Mouse (Mus musculus) heart, postnatal 0 days (tissue): ENCODE results near the gene Rbfox2. TPM values are rescaled to one million over a fixed set of nuclear protein-coding genes. Genes with fewer than 3 reads are reported as not detected.
"Not testable (repeated sequence)": the region's sequence is repeated elsewhere in the genome, so short reads cannot be mapped to it uniquely, and the experiment has no call there.

Experiments
- ATAC-seq: fragments of 200-750 bp; cut with Nextera tagmentation; 2 replicates; pipeline ENCODE4 v1.8.0; 2017; ENCODE audit warnings: low read depth, moderate number of reproducible peaks, moderate library complexity; ENCODE audit not compliant: insufficient read depth
- DNase-seq: peaks from one replicate; pipeline ENCODE4 v3.0.0-alpha.2; 2016; ENCODE audit warnings: low spot score
- H3K27ac ChIP-seq: fragments of 300-500 bp; sonication (generic); 2 replicates; pipeline ENCODE4 v1.5.1; 2014; ENCODE audit warnings: low read depth, mild to moderate bottlenecking
- H3K27me3 ChIP-seq: fragments of 300-500 bp; sonication (generic); 2 replicates; pipeline ENCODE4 v1.6.1; 2014; ENCODE audit warnings: low read length, mixed read lengths; ENCODE audit not compliant: control insufficient read depth, insufficient read depth
- H3K36me3 ChIP-seq: fragments of 300-500 bp; sonication (generic); replicated peaks from 2 replicates; pipeline ENCODE4 v1.6.1; 2014; ENCODE audit warnings: low read length, mixed read lengths; ENCODE audit not compliant: control insufficient read depth, insufficient read depth
- H3K4me1 ChIP-seq: fragments of 300-500 bp; sonication (generic); 2 replicates; pipeline ENCODE4 v1.6.1; 2014; ENCODE audit warnings: antibody characterized with exemption; ENCODE audit not compliant: control insufficient read depth, insufficient read depth
- H3K4me2 ChIP-seq: fragments of 300-500 bp; sonication (generic); 2 replicates; pipeline ENCODE4 v1.6.1; 2014; ENCODE audit warnings: low read depth, mild to moderate bottlenecking, low read length, moderate library complexity
- H3K4me3 ChIP-seq: fragments of 300-500 bp; sonication (generic); 2 replicates; pipeline ENCODE4 v1.5.1; 2014; ENCODE audit warnings: low read depth, low read length
- H3K9ac ChIP-seq: fragments of 300-500 bp; sonication (generic); replicated peaks from 2 replicates; pipeline ENCODE4 v1.6.1; 2014; ENCODE audit warnings: low read depth, low read length, mixed read lengths
- H3K9me3 ChIP-seq: fragments of 300-500 bp; sonication (generic); replicated peaks from 2 replicates; pipeline ENCODE4 v1.6.1; 2016; ENCODE audit warnings: low read length; ENCODE audit not compliant: control insufficient read depth
- CTCF ChIP-seq: IDR thresholded peaks from 2 replicates; pipeline ENCODE4 v1.5.1; 2016; ENCODE audit warnings: antibody characterized with exemption, control low read depth, low read depth
- EP300 ChIP-seq: IDR thresholded peaks from 2 replicates; pipeline ENCODE4 v1.6.1; 2016; ENCODE audit warnings: antibody characterized with exemption, low read depth
- WGBS: fragments of 180-500 bp; shearing (Covaris S2); extraction: QIAGEN DNeasy Blood & Tissue Kit; methylation state at CpG from one replicate; pipeline ENCODE4 v1.1.7; 2014; 5-methylcytosine and 5-hydroxymethylcytosine counted together
- polyA plus RNA-seq: library from polyadenylated mRNA; unstranded; fragments of >200 nt; fragmentation: Nextera tagmentation; extraction: Ambion mirVana; gene quantifications from 2 replicates; pipeline ENCODE4 v1.2.1, GENCODE M21; 2015
- total RNA-seq: library from RNA; depleted of rRNA; stranded (reverse); fragments of >200 nt; gene quantifications from 2 replicates; pipeline ENCODE4 v1.2.3, GENCODE M21; 2014; ENCODE audit warnings: low replicate concordance

The Rbfox2 gene
- total and polyA plus RNA-seq, 2 experiments from 2014 or later = 49.1 to 143 TPM

GRCm38 (mm10) chr15:77066233-77066632 is 240.6 kb downstream of the Rbfox2 start:
- H3K4me2 ChIP-seq = no peak overlapping the region
- H3K27me3 ChIP-seq = no peaks in the 10 kb centered on the region
- H3K9me3 ChIP-seq = no peaks in the 10 kb centered on the region
- no peak for ATAC-seq
- 35% methylated on average over 6 of the region's 6 CpGs for WGBS
- no peaks in the 10 kb centered on the region for H3K36me3 ChIP-seq
- TF ChIP-seq EP300 (no peak), CTCF (no peak)
- DNase-seq = no peak
- no peak overlapping the region for H3K4me3 ChIP-seq
- no peak overlapping the region for H3K9ac ChIP-seq
- H3K27ac ChIP-seq = no peak overlapping the region
- H3K4me1 ChIP-seq = peaks cover 3% of the 10 kb centered on the region; the same call in 1 of the 2 replicates

GRCm38 (mm10) chr15:77065259-77065852 is 241.4 kb downstream of the Rbfox2 start:
- Histone ChIP-seq H3K4me1 (peaks cover 3% of the 10 kb centered on the region; the same call in 1 of the 2 replicates), H3K9me3 (no peaks in the 10 kb centered on the region), H3K27me3 (no peaks in the 10 kb centered on the region), H3K4me3 (no peak overlapping the region), H3K9ac (no peak overlapping the region), H3K36me3 (no peaks in the 10 kb centered on the region), H3K27ac (no peak overlapping the region), H3K4me2 (no peak overlapping the region)
- DNase-seq = no peak
- TF ChIP-seq EP300 = no peak
- TF ChIP-seq CTCF = no peak
- 81% methylated on average over 6 of the region's 6 CpGs for WGBS
- no peak for ATAC-seq

- Histone ChIP-seq H3K27me3 (no peaks in the 10 kb centered on the region), H3K9ac (no peak overlapping the region), H3K27ac (no peak overlapping the region), H3K4me1 (no peaks in the 10 kb centered on the region), H3K4me3 (no peak overlapping the region), H3K4me2 (no peak overlapping the region), H3K36me3 (no peaks in the 10 kb centered on the region), H3K9me3 (no peaks in the 10 kb centered on the region)
- no peak for ATAC-seq
- DNase-seq = no peak
- TF ChIP-seq EP300 = no peak
- TF ChIP-seq CTCF = no peak
Observed at GRCm38 (mm10) chr15:77062746-77063145, 244.1 kb downstream of the Rbfox2 start.

GRCm38 (mm10) chr15:77059416-77059815 is 247.4 kb downstream of the Rbfox2 start:
- not testable (repeated sequence) for H3K36me3 ChIP-seq, H3K9me3 ChIP-seq, DNase-seq, H3K9ac ChIP-seq, H3K4me3 ChIP-seq, ATAC-seq, H3K27ac ChIP-seq, H3K4me2 ChIP-seq, H3K27me3 ChIP-seq, H3K4me1 ChIP-seq
- WGBS = 90% methylated on average over 4 of the region's 4 CpGs

GRCm38 (mm10) chr15:77058566-77058965 is 248.2 kb downstream of the Rbfox2 start:
- Histone ChIP-seq H3K27ac (no peak overlapping the region), H3K4me3 (no peak overlapping the region), H3K9me3 (no peaks in the 10 kb centered on the region), H3K4me2 (no peak overlapping the region), H3K9ac (no peak overlapping the region), H3K27me3 (no peaks in the 10 kb centered on the region), H3K4me1 (peaks cover 6% of the 10 kb centered on the region), H3K36me3 (no peaks in the 10 kb centered on the region)
- TF ChIP-seq EP300 = no peak
- TF ChIP-seq CTCF = no peak
- DNase-seq (no peak), ATAC-seq (no peak)

- Histone ChIP-seq H3K36me3 (no peaks in the 10 kb centered on the region), H3K9ac (peak overlapping the region; percentile 30; the same call in 1 of the 2 replicates), H3K9me3 (no peaks in the 10 kb centered on the region), H3K4me3 (no peak overlapping the region), H3K27me3 (no peaks in the 10 kb centered on the region), H3K27ac (no peak overlapping the region), H3K4me1 (peaks cover 6% of the 10 kb centered on the region), H3K4me2 (no peak overlapping the region)
- DNase-seq = no peak
- 26% methylated on average over 3 of the region's 3 CpGs for WGBS
- ATAC-seq = no peak
- TF ChIP-seq CTCF = no peak
- TF ChIP-seq EP300 = no peak
Observed at GRCm38 (mm10) chr15:77056791-77057051, 250.1 kb downstream of the Rbfox2 start.
